Mouse (Mus musculus) C2C12 (cell line): ENCODE results near the gene 1700011L22Rik.

Source experiments
- CEBPB ChIP-seq: IDR thresholded peaks from one replicate; pipeline ENCODE4 v1.6.1; 2011; ENCODE audit warnings: low read depth, mild to moderate bottlenecking, control low read depth, moderate library complexity
- CTCF ChIP-seq: IDR thresholded peaks from one replicate; pipeline ENCODE4 v1.5.1; 2011; ENCODE audit not compliant: control insufficient read depth, insufficient read depth, insufficient read length
- FOSL1 ChIP-seq: IDR thresholded peaks from one replicate; pipeline ENCODE4 v1.8.0; 2011; ENCODE audit warnings: mild to moderate bottlenecking, low read length; ENCODE audit not compliant: poor library complexity, insufficient read depth, severe bottlenecking
- MAX ChIP-seq: IDR thresholded peaks from one replicate; pipeline ENCODE4 v1.6.1; 2011; ENCODE audit warnings: mild to moderate bottlenecking, control low read depth
- MYOD1 ChIP-seq: IDR thresholded peaks from one replicate; pipeline ENCODE4 v1.6.1; 2011; ENCODE audit warnings: low read depth; ENCODE audit not compliant: control insufficient read depth, insufficient read length
- MYOG ChIP-seq: IDR thresholded peaks from one replicate; pipeline ENCODE4 v1.6.1; 2011; ENCODE audit not compliant: control insufficient read depth, insufficient read length; ENCODE audit errors: extremely low read depth
- USF1 ChIP-seq: IDR thresholded peaks from one replicate; pipeline ENCODE4 v1.6.1; 2011; ENCODE audit warnings: low read depth, mild to moderate bottlenecking, control low read depth, moderate library complexity

GRCm38 (mm10) chr8:79239996-79240395 is 8.4 kb downstream of the 1700011L22Rik start:
- TF ChIP-seq USF1 = no peak
- no peak for TF ChIP-seq CTCF
- TF ChIP-seq MAX = no peak
- no peak for TF ChIP-seq MYOD1
- TF ChIP-seq CEBPB = no peak
- TF ChIP-seq MYOG = no peak
- TF ChIP-seq FOSL1 = no peak
